Mouse (Mus musculus) testis, adult 2 months (tissue): ENCODE data around the gene Asb5.

ENCODE experiments used
- CTCF ChIP-seq: fragments of 200-500 bp; IDR thresholded peaks from 2 replicates; pipeline ENCODE4 v1.5.1; 2012; ENCODE audit warnings: low read depth, mild to moderate bottlenecking, inconsistent platforms, low read length, moderate library complexity; ENCODE audit not compliant: control insufficient read depth, insufficient read depth, insufficient replicate concordance
- POLR2A ChIP-seq: fragments of 200-500 bp; IDR thresholded peaks from 2 replicates; pipeline ENCODE4 v1.6.1; 2012; ENCODE audit warnings: low read depth, mild to moderate bottlenecking, inconsistent platforms, low read length, moderate library complexity; ENCODE audit not compliant: control insufficient read depth

GRCm38 (mm10) chr8:54603440-54603839 lies 74.1 kb downstream of the Asb5 start:
- TF ChIP-seq POLR2A: no peak
- TF ChIP-seq CTCF: no peak
